Mouse (Mus musculus) neural tube, embryonic 12.5 days (tissue): Measurements from ENCODE around the gene Gm20388. TPM values are rescaled to one million over a fixed set of nuclear protein-coding genes. Genes with fewer than 3 reads are reported as not detected.

Source experiments
- ATAC-seq: fragments of 200-750 bp; cut with Nextera tagmentation; 2 replicates; pipeline ENCODE4 v1.8.0; 2017; ENCODE audit warnings: low read depth, mild to moderate bottlenecking, moderate TSS enrichment, moderate library complexity; ENCODE audit not compliant: low FRiP score
- H3K27ac ChIP-seq: fragments of 300-500 bp; sonication (generic); 2 replicates; pipeline ENCODE4 v1.5.1; 2016
- H3K27me3 ChIP-seq: fragments of 300-500 bp; sonication (generic); replicated peaks from 2 replicates; pipeline ENCODE4 v1.6.1; 2016; ENCODE audit warnings: mild to moderate bottlenecking
- H3K36me3 ChIP-seq: fragments of 300-500 bp; sonication (generic); 2 replicates; pipeline ENCODE4 v1.6.1; 2016; ENCODE audit warnings: mild to moderate bottlenecking
- H3K4me1 ChIP-seq: fragments of 300-500 bp; sonication (generic); 2 replicates; pipeline ENCODE4 v1.6.1; 2016
- H3K4me2 ChIP-seq: fragments of 300-500 bp; sonication (generic); replicated peaks from 2 replicates; pipeline ENCODE4 v1.6.1; 2016; ENCODE audit warnings: mild to moderate bottlenecking
- H3K4me3 ChIP-seq: fragments of 300-500 bp; sonication (generic); 2 replicates; pipeline ENCODE4 v1.5.1; 2016
- H3K9ac ChIP-seq: fragments of 300-500 bp; sonication (generic); 2 replicates; pipeline ENCODE4 v1.6.1; 2016; ENCODE audit warnings: mild to moderate bottlenecking
- H3K9me3 ChIP-seq: fragments of 300-500 bp; sonication (generic); 2 replicates; pipeline ENCODE4 v1.6.1; 2016; ENCODE audit warnings: mild to moderate bottlenecking
- WGBS: fragments of 180-500 bp; shearing (Covaris S2); methylation state at CpG from one replicate; pipeline ENCODE4 v1.1.7; 2016; 5-methylcytosine and 5-hydroxymethylcytosine counted together
- polyA plus RNA-seq: library from polyadenylated mRNA; unstranded; fragments of >200 nt; fragmentation: Nextera tagmentation; extraction: Ambion mirVana; gene quantifications from 2 replicates; pipeline ENCODE4 v1.2.1, GENCODE M21; 2016

Gene Gm20388
- polyA plus RNA-seq, 1 experiment from 2014 or later = not detected

DNA sequence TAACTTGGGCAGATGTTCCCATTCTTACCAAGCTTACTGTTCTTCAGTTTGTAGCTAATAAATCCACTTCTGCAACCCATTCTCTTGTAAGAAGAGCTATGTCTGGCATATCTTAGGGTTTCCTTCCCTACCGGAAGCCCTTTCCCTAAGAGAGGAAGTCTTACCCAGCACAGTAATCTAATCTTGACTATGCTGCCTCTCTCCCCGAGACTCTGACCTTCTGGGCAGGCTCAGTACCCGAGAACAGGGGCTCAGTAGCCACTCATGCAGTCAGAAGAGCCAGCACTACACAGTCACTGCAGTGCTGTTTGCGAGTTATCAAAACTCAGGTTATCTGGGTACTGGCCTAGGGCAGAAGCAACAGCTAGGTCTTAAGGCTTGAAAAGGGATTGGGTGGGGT is 2987.4 kb downstream of the Gm20388 start:
- 85% methylated on average over 4 of the region's 4 CpGs for WGBS
- H3K4me3 ChIP-seq = no peak overlapping the region
- no peak overlapping the region for H3K27ac ChIP-seq
- no peak overlapping the region for H3K4me2 ChIP-seq
- H3K9ac ChIP-seq = no peak overlapping the region
- no peaks in the 10 kb centered on the region for H3K27me3 ChIP-seq
- no peaks in the 10 kb centered on the region for H3K4me1 ChIP-seq
- ATAC-seq = no peak
- H3K36me3 ChIP-seq = peaks cover 69% of the 10 kb centered on the region
- H3K9me3 ChIP-seq = no peaks in the 10 kb centered on the region

DNA sequence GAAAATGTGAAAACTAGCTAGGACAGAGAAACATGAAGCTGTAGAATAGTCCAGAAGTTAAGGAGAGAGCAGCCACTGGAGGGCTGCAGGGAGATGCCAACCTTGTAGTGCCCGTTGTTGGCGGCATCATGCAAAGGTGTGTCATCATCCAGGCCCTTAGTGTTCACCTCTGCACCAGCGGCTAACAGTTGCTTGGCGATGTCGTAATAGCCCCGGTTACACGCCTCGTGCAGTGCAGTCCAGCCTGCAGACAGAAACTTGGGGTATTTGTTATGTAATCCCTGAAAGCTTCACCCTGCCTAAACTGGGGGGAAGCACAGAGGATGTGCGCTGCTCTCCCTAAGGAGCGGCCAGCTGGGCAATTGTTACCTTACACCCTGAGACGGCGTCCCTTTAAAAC is 2987.8 kb downstream of the Gm20388 start:
- no peaks in the 10 kb centered on the region for H3K9me3 ChIP-seq
- no peak for ATAC-seq
- no peak overlapping the region for H3K4me3 ChIP-seq
- no peak overlapping the region for H3K4me2 ChIP-seq
- no peaks in the 10 kb centered on the region for H3K27me3 ChIP-seq
- H3K27ac ChIP-seq = no peak overlapping the region
- peaks cover 65% of the 10 kb centered on the region for H3K36me3 ChIP-seq
- 94% methylated on average over 12 of the region's 12 CpGs for WGBS
- no peak overlapping the region for H3K9ac ChIP-seq
- H3K4me1 ChIP-seq = no peaks in the 10 kb centered on the region

DNA sequence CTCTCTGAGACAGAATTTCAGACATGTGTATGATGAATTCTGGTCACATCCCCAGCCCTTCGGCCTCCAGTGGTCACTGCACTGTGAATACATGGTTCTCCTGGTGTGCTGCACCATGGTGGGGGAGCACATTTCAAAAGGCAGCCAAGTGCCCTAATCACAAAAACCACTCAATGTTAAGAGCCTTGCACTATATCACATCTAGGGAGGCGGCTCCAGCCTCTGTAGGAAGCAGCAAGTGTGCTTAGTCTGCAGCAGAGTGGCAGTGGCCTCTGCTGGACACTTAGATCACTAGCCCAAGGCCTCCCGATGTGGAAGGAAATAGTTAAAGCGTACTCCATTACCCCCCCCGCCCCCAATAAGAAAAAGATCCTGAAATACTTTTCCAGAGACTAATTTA is 2988.4 kb downstream of the Gm20388 start:
- Histone ChIP-seq H3K27ac (no peak overlapping the region), H3K27me3 (no peaks in the 10 kb centered on the region), H3K9me3 (no peaks in the 10 kb centered on the region), H3K4me2 (no peak overlapping the region), H3K4me3 (no peak overlapping the region), H3K9ac (no peak overlapping the region), H3K36me3 (peaks cover 58% of the 10 kb centered on the region), H3K4me1 (no peaks in the 10 kb centered on the region)
- WGBS = 74% methylated on average over 5 of the region's 5 CpGs
- ATAC-seq = no peak

DNA sequence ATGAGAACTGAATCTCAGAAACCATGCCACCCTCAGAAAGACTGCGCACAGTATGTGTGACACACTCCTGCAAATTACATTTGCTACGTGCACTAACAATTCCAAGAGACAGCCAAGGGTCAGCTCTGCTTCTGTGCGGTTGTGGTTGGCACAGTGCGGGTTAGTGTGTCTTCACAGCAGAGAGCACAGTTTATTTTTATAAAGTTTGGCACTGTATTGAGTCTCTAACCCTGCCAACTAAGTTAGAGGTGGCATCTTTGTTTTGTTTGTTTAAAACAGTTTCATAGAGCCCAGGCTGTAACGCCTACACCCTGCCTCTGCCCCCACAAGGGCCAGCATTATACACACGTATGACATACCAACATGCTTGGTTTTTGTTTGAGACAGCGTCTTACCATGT is 2990.8 kb downstream of the Gm20388 start:
- no peak for ATAC-seq
- H3K4me1 ChIP-seq = no peaks in the 10 kb centered on the region
- no peak overlapping the region for H3K4me2 ChIP-seq
- H3K4me3 ChIP-seq = no peak overlapping the region
- peaks cover 38% of the 10 kb centered on the region for H3K36me3 ChIP-seq
- H3K27ac ChIP-seq = no peak overlapping the region
- no peak overlapping the region for H3K9ac ChIP-seq
- H3K27me3 ChIP-seq = no peaks in the 10 kb centered on the region
- WGBS = 94% methylated on average over 7 of the region's 7 CpGs
- no peaks in the 10 kb centered on the region for H3K9me3 ChIP-seq

DNA sequence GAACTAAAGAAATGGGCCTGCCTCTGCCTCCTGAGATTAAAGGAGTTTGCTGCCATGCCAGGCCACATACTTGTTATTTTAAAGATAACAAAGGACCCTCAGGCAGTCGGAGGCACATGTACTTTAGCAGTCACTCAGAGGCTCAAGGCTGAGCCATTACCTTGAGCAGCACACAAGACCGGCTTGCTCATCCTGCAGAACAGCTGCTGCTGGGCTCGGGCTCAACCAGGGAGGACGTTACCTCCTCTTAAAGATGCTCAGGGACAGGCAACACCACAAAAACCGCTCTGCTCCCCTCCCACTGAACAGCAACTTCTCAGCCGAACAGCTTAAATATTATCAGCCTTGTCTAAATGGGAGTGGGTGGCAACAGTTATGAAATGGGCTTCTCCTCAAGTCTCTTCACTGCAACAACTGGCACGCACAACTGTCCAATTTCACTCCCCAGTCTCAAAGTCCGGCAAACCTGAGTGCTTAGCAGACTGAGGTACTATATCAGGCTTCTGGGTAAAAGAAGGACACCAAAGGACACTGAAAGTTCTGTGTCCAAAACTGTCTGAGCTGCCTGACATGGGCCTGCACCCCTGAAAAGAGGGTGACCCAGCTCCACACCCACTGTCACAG is 2991.4 kb downstream of the Gm20388 start:
- H3K4me2 ChIP-seq = no peak overlapping the region
- no peak overlapping the region for H3K27ac ChIP-seq
- no peaks in the 10 kb centered on the region for H3K4me1 ChIP-seq
- no peak overlapping the region for H3K9ac ChIP-seq
- no peak overlapping the region for H3K4me3 ChIP-seq
- H3K27me3 ChIP-seq = no peaks in the 10 kb centered on the region
- H3K36me3 ChIP-seq = peaks cover 33% of the 10 kb centered on the region
- whole genome bisulfite sequencing = 88% methylated on average over 8 of the region's 8 CpGs
- ATAC-seq = no peak
- no peaks in the 10 kb centered on the region for H3K9me3 ChIP-seq

DNA sequence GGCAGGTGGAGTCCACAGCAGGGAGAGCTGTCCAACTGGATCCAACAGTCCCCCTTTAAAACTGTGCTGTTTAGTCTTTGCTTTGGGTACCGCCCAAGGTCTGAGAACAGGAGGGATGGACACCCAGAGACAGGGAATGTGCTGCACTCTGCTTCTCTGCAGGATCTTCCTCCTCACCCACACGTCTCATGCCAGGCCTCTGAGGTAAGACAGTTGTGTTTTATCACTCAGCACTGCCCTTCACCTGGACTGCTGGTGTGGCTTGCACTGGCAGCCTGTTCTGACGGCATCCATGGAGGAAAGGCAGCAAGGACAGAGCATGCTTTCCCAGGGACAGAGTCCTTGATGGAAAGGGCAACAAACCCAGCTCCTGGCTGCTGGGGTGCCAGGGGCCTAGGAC is 2991.9 kb downstream of the Gm20388 start:
- Histone ChIP-seq H3K27me3 (no peaks in the 10 kb centered on the region), H3K4me2 (no peak overlapping the region), H3K9me3 (no peaks in the 10 kb centered on the region), H3K4me1 (no peaks in the 10 kb centered on the region), H3K4me3 (no peak overlapping the region), H3K9ac (no peak overlapping the region), H3K27ac (no peak overlapping the region), H3K36me3 (peaks cover 34% of the 10 kb centered on the region)
- 68% methylated on average over 3 of the region's 3 CpGs for WGBS
- ATAC-seq = no peak

DNA sequence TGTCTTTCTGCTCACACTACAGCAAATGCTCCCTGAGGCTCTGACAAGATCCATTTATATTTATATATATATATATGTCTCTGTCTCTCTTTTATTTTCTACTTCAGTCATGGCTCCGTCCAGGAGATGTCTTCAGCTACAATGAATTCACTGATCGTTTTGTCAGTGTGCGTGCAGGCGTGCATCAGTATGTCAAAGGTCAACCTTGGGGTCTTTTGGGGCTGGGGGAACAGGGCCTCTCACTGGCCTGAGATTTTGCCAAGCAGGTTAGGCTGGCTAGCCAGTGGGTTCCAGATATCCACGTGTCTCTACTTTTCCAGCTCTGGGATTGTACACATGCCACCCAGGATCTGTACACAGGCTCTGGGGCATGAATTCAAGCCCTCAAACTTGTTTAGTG is 2992.4 kb downstream of the Gm20388 start:
- H3K27me3 ChIP-seq = no peaks in the 10 kb centered on the region
- no peaks in the 10 kb centered on the region for H3K4me1 ChIP-seq
- H3K4me3 ChIP-seq = no peak overlapping the region
- WGBS = 25% methylated on average over 5 of the region's 5 CpGs
- H3K4me2 ChIP-seq = no peak overlapping the region
- no peak overlapping the region for H3K27ac ChIP-seq
- H3K9me3 ChIP-seq = no peaks in the 10 kb centered on the region
- H3K9ac ChIP-seq = no peak overlapping the region
- ATAC-seq = no peak
- H3K36me3 ChIP-seq = peaks cover 35% of the 10 kb centered on the region

DNA sequence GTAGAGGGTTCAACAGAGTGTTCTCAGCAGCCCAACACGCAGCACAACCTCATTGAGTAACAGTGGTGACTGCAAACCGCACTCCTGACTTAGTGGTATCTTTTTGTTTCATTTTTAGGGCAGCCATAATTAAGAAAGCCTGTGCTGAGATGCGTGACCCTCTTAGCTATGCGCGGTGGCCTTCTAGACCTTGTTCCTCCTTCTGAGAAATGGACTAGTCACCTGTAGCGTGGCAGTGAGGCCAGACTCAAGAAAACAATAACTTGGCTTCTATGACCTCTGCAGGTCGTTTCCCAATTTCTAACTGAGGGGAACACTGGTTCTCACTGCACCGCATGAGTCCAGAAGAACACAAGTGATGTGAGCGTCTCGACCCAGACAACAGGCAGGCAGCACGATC is 2993.9 kb downstream of the Gm20388 start:
- 89% methylated on average over 11 of the region's 11 CpGs for WGBS

DNA sequence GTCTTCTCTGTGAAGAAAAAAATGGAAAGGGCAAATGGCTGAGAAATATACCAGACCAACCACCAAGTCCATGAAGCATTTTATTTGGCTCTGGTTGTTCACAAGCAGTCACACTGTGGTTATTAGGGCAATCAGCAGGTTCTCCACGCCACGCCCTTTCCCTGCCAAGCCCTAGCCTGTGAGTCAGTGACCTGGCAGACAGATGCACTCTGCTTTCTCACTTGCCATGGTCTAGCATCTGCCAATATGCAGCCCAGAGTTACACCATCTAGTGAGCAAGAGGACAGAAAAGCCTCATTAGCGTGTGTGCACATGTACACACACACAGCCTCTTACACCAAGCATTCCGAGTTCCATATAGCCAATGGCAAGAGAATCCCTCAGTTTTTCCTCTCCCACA is 2994.7 kb downstream of the Gm20388 start:
- ATAC-seq = no peak
- Histone ChIP-seq H3K4me1 (no peaks in the 10 kb centered on the region), H3K9me3 (no peaks in the 10 kb centered on the region), H3K4me3 (no peak overlapping the region), H3K27me3 (no peaks in the 10 kb centered on the region), H3K36me3 (peaks cover 20% of the 10 kb centered on the region), H3K27ac (no peak overlapping the region), H3K9ac (no peak overlapping the region), H3K4me2 (no peak overlapping the region)
- WGBS = 94% methylated on average over 4 of the region's 4 CpGs

More for the DNA sequence above, 2993.9 kb downstream of the Gm20388 start:
- Histone ChIP-seq H3K9ac (no peak overlapping the region), H3K9me3 (no peaks in the 10 kb centered on the region), H3K4me3 (no peak overlapping the region), H3K4me1 (no peaks in the 10 kb centered on the region), H3K27ac (no peak overlapping the region), H3K27me3 (no peaks in the 10 kb centered on the region), H3K4me2 (no peak overlapping the region), H3K36me3 (peaks cover 28% of the 10 kb centered on the region)
- no peak for ATAC-seq

DNA sequence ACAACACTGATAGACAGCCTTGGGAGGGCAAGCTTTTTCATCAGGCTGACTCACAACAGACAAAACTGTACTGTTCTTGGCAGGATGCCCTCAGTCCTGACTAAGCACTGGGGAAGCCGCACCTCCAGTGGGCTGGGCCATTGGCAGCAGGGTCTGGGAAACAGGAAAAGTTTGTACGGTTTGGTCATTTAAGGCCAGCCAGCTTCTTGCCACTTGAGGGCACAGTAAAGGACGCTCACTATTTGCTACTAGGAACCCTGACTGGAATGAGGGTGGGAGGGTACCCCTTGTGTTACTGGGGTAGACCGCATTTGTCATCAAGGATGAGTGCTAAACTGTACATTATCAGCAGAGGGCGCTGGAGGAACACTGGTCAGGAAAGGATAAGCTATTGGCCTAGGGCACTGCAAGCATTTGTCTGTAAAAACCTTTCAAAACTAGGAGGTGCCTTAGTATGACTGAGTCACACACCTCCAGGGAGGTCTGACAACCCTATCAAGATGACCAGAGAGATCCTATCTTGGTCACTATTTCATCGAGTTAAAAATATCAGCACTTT is 2995.9 kb downstream of the Gm20388 start:
- Histone ChIP-seq H3K36me3 (peaks cover 20% of the 10 kb centered on the region), H3K27me3 (no peaks in the 10 kb centered on the region), H3K27ac (no peak overlapping the region), H3K9me3 (no peaks in the 10 kb centered on the region), H3K4me3 (no peak overlapping the region), H3K4me1 (no peaks in the 10 kb centered on the region), H3K9ac (no peak overlapping the region), H3K4me2 (no peak overlapping the region)
- 52% methylated on average over 6 of the region's 6 CpGs for WGBS
- 0 out of 2 replicates have a peak, but pooled peaks have one; percentile 25 for ATAC-seq

DNA sequence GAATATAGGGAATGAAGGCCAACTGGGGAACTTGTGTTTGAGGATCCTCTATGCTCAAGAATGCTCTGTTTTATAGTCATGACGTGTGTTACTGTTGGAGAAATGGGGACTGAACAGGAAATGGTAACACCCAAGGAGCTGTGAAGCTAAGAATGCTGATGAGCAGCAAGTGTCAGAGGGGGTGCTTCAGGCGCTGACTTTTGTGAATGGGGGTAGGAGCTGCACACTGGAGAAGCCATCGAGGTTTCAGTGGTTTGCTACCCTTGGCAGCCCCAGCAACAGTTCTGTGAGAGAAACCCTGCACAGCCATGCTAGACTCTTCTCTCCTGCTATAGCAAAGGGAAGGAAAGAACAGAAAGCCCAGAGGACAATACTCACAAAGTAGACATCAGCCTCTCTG is 3001.5 kb downstream of the Gm20388 start:
- Histone ChIP-seq H3K9ac (no peak overlapping the region), H3K4me3 (no peak overlapping the region), H3K27ac (no peak overlapping the region), H3K4me2 (no peak overlapping the region), H3K36me3 (peaks cover 35% of the 10 kb centered on the region), H3K4me1 (no peaks in the 10 kb centered on the region), H3K27me3 (no peaks in the 10 kb centered on the region), H3K9me3 (no peaks in the 10 kb centered on the region)
- WGBS = 84% methylated on average over 3 of the region's 3 CpGs
- no peak for ATAC-seq

DNA sequence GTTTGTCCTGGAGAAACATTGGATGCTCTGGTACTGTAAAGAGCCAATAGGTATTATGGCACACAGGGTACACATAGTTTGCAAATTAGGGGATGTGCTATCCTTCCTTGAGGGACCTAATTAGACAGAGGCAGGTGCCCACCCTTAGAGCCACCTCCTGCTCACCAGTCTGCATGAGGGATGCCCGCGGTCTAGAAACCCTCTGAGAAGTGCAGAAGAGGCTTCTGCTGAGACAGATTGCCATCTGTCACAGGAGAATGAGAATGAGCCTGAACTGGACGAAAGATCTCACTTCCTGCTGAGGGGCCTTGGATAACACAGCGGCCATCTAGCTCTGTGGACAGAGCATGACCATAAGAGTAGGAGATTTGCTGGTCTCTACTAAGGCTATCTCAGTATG is 3002.2 kb downstream of the Gm20388 start:
- peaks cover 27% of the 10 kb centered on the region for H3K36me3 ChIP-seq
- 85% methylated on average over 4 of the region's 4 CpGs for WGBS
- ATAC-seq = no peak

DNA sequence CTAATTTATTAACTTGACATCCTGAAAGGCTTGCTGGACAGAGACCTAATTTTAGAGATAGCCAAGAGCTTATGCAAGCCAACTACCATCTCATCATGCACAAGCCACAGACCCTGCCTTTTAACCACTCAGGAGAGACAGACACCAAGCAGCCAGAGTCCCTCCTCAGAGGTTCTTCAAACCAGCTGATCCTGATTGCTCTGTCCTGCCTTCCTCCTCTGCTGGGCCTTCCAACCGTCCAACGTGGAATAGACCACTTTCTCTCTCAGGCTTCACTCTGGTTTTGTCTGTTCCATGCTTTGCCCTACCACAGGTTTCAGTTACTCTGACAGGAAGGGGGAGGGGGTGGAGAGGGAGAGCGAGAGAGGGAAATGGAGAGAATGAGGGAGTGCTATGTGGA is 3006.1 kb downstream of the Gm20388 start:
- H3K4me2 ChIP-seq = no peak overlapping the region
- peaks cover 20% of the 10 kb centered on the region for H3K36me3 ChIP-seq
- no peak overlapping the region for H3K9ac ChIP-seq
- H3K4me3 ChIP-seq = no peak overlapping the region
- no peaks in the 10 kb centered on the region for H3K27me3 ChIP-seq
- H3K27ac ChIP-seq = no peak overlapping the region
- H3K4me1 ChIP-seq = peaks cover 25% of the 10 kb centered on the region
- no peak for ATAC-seq
- H3K9me3 ChIP-seq = no peaks in the 10 kb centered on the region
- 76% methylated on average over 3 of the region's 3 CpGs for WGBS

More for the DNA sequence above, 3002.2 kb downstream of the Gm20388 start:
- H3K9me3 ChIP-seq = no peaks in the 10 kb centered on the region
- no peak overlapping the region for H3K9ac ChIP-seq
- H3K27me3 ChIP-seq = no peaks in the 10 kb centered on the region
- peaks cover 5% of the 10 kb centered on the region; the same call in 1 of the 2 replicates for H3K4me1 ChIP-seq
- no peak overlapping the region for H3K4me3 ChIP-seq
- H3K27ac ChIP-seq = no peak overlapping the region
- no peak overlapping the region for H3K4me2 ChIP-seq
